19 mouse cellular contexts compared by ENCODE assay signal in the genomic region with DNA sequence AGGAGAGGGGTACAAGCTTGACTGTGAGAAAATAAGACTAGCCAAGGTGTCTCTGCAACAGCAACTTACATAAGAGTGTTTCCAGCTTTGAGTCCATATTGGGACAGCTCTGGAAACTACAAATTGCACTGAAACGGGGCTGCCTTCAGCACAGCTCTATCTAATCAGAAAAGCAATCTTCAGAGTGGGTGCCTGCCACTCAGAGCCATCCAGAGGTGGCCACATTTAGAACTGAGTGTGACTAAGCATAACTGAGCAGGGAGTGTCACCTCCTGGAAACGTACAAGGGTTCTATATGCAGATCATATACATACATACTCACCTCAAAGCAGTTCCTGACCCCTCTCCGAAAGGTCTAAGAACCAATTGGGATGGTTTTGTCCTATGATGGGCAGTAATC.
DNase-seq lines count a peak whose midpoint lies in the region; ATAC-seq and TF ChIP-seq lines count a peak whose summit lies in the region.
"Had no signal": no experiment of that assay in that cellular context is flagged by ENCODE, and none has a peak within 500 bp of the region (broad histone marks: within the 10 kb centered on the region; RNA-seq: fewer than 3 reads in every experiment).

No protein-coding gene starts in this region.

- TF ChIP-seq POLR2A in MEL (IDR thresholded peaks at IDR 0.05; ENCODE audit: control insufficient read depth in 1 of 2, insufficient read depth in 1 of 2, low read depth in 1 of 2, low read length in 2 of 2, poor library complexity in 1 of 2): no peak

- DNase-seq in heart, adult 9 months (ENCODE audit: low spot score in 2 of 2): no peak
- peak; percentile 38 for DNase-seq in MEL (ENCODE audit: low read depth, low spot score)
- peak; percentile 48 for DNase-seq in c-Kit-positive CD71-positive TER-119-positive erythroid progenitor cells, embryonic 14.5 days (ENCODE audit: low spot score)
- peak; percentile 22 to 41 (median 26) for DNase-seq in liver, embryonic 14.5 days (ENCODE audit: low read depth in 3 of 3, low spot score in 3 of 3)
- no peak for DNase-seq in cerebellum, adult 9-10 months
- no peak for DNase-seq in limb, embryonic 10.5 days (ENCODE audit: low spot score)
- DNase-seq: adrenal gland, postnatal 10 days; cerebellum, postnatal 36 days; kidney, adult 2 months; kidney, postnatal 36 days; lung, embryonic 14.5 days; right cerebral cortex, adult 18-20 months; spleen, adult 18-20 months; thymus, postnatal 36 days had no signal

- H3K27me3 ChIP-seq in heart, embryonic 16.5 days (ENCODE audit: control insufficient read depth, insufficient read depth, low read length): no peaks in the 10 kb centered on the region
- no peaks in the 10 kb centered on the region for H3K27me3 ChIP-seq in MEL (ENCODE audit: control insufficient read depth in 1 of 2, insufficient read depth in 2 of 2, low read length in 2 of 2)
- no peaks in the 10 kb centered on the region for H3K27me3 ChIP-seq in liver, embryonic 14.5 days (ENCODE audit: control insufficient read depth, insufficient read depth, low read length)
- no peaks in the 10 kb centered on the region for H3K27me3 ChIP-seq in limb, embryonic 10.5 days (ENCODE audit: low read depth, poor library complexity, severe bottlenecking)
- H3K27me3 ChIP-seq: embryonic facial prominence, embryonic 13.5 days; forebrain, embryonic 12.5 days; hindbrain, embryonic 15.5 days; midbrain, embryonic 15.5 days had no signal

- no peaks in the 10 kb centered on the region for H3K79me2 ChIP-seq in MEL (ENCODE audit: control insufficient read depth, insufficient read depth, low read length, poor library complexity)

- H3K27ac ChIP-seq in heart, embryonic 16.5 days (ENCODE audit: low read length): peak overlapping the region; percentile 42; the same call in 1 of the 2 replicates
- no peak overlapping the region for H3K27ac ChIP-seq in MEL (ENCODE audit: control insufficient read depth, low read depth, low read length)
- H3K27ac ChIP-seq in liver, embryonic 14.5 days: no peak overlapping the region
- H3K27ac ChIP-seq in limb, embryonic 10.5 days: no peak overlapping the region
- H3K27ac ChIP-seq: embryonic facial prominence, embryonic 13.5 days; forebrain, embryonic 12.5 days; hindbrain, embryonic 15.5 days; midbrain, embryonic 15.5 days had no signal

- H3K4me1 ChIP-seq in heart, embryonic 16.5 days (ENCODE audit: control insufficient read depth, insufficient read depth, low read length): peaks cover 39% of the 10 kb centered on the region
- peaks cover 11 to 12% of the 10 kb centered on the region in 2 experiments for H3K4me1 ChIP-seq in MEL (ENCODE audit: control insufficient read depth in 1 of 2, insufficient read depth in 2 of 2, low read length in 2 of 2)
- peaks cover 11 to 25% of the 10 kb centered on the region in 2 experiments for H3K4me1 ChIP-seq in liver, embryonic 14.5 days (replicated peaks; ENCODE audit: control insufficient read depth in 2 of 2, insufficient read depth in 2 of 2, low read length in 1 of 2)
- H3K4me1 ChIP-seq in limb, embryonic 10.5 days: peaks cover 4% of the 10 kb centered on the region

- peaks cover 23% of the 10 kb centered on the region for H3K36me3 ChIP-seq in heart, embryonic 16.5 days (ENCODE audit: control insufficient read depth, insufficient read depth)
- peaks cover 0 to 13% of the 10 kb centered on the region in 2 experiments; a peak in 2 of 4 replicates for H3K36me3 ChIP-seq in MEL (ENCODE audit: control insufficient read depth in 1 of 2, insufficient read depth in 2 of 2, low read length in 2 of 2)
- H3K36me3 ChIP-seq in liver, embryonic 14.5 days (replicated peaks; ENCODE audit: control insufficient read depth, insufficient read depth, low read depth): no peaks in the 10 kb centered on the region
- H3K36me3 ChIP-seq in limb, embryonic 10.5 days: no peaks in the 10 kb centered on the region
- H3K36me3 ChIP-seq: embryonic facial prominence, embryonic 13.5 days; forebrain, embryonic 12.5 days had no signal

- H3K9ac ChIP-seq in heart, embryonic 16.5 days (ENCODE audit: low read length): no peak overlapping the region
- no peak overlapping the region for H3K9ac ChIP-seq in MEL (ENCODE audit: control insufficient read depth, low read depth, low read length, poor library complexity, severe bottlenecking)
- no peak overlapping the region for H3K9ac ChIP-seq in liver, embryonic 14.5 days (replicated peaks)
- H3K9ac ChIP-seq: embryonic facial prominence, embryonic 13.5 days; forebrain, embryonic 12.5 days; hindbrain, embryonic 15.5 days; lung, embryonic 14.5 days; midbrain, embryonic 15.5 days had no signal

- peak in 1 of 2 experiments; percentile 14; a peak in 1 of 4 replicates for TF ChIP-seq EP300 in MEL (IDR thresholded peaks at IDR 0.05; ENCODE audit: low read depth in 1 of 2, low read length in 2 of 2)
- TF ChIP-seq EP300 in liver, embryonic 14.5 days (IDR thresholded peaks at IDR 0.05; ENCODE audit: low read depth): no peak

- TF ChIP-seq RAD21 in MEL (IDR thresholded peaks at IDR 0.05; ENCODE audit: low read depth, low read length): no peak

- ATAC-seq in heart, embryonic 16.5 days (replicated peaks; ENCODE audit: extremely low read depth, insufficient read depth, low FRiP score): no peak
- ATAC-seq in liver, embryonic 14.5 days (ENCODE audit: insufficient read depth): peak; percentile 83
- ATAC-seq: midbrain, embryonic 15.5 days had no signal

- TF ChIP-seq CTCF in MEL (IDR thresholded peaks at IDR 0.05 in 2 of 3, conservative IDR thresholded peaks at IDR 0.05 in 1 of 3; ENCODE audit: control insufficient read depth in 1 of 3, insufficient read depth in 1 of 3, low read depth in 2 of 3, low read length in 3 of 3, poor library complexity in 1 of 3, severe bottlenecking in 1 of 3): no peak
- TF ChIP-seq CTCF in liver, embryonic 14.5 days (IDR thresholded peaks at IDR 0.05; ENCODE audit: low read depth): no peak

- 54% methylated on average over 3 of the region's 3 CpGs for WGBS in heart, embryonic 16.5 days
- WGBS in liver, embryonic 14.5 days (ENCODE audit: insufficient replicate concordance): 18% methylated on average over 3 of the region's 3 CpGs
- 85% methylated on average over 3 of the region's 3 CpGs for WGBS in limb, embryonic 10.5 days

- no peaks in the 10 kb centered on the region; the same call in 1 of the 2 replicates for H3K9me3 ChIP-seq in heart, embryonic 16.5 days (replicated peaks; ENCODE audit: control insufficient read depth, low read length)
- no peaks in the 10 kb centered on the region for H3K9me3 ChIP-seq in MEL (replicated peaks; ENCODE audit: insufficient read depth, low read length)
- no peaks in the 10 kb centered on the region for H3K9me3 ChIP-seq in liver, embryonic 14.5 days (ENCODE audit: control insufficient read depth, low read length)
- no peaks in the 10 kb centered on the region for H3K9me3 ChIP-seq in limb, embryonic 10.5 days (replicated peaks)
- H3K9me3 ChIP-seq: embryonic facial prominence, embryonic 13.5 days; forebrain, embryonic 12.5 days; hindbrain, embryonic 15.5 days; midbrain, embryonic 15.5 days had no signal

- no peak overlapping the region for H3K4me2 ChIP-seq in heart, embryonic 16.5 days (ENCODE audit: low read depth, low read length)
- H3K4me2 ChIP-seq in liver, embryonic 14.5 days (ENCODE audit: low read depth): peak overlapping the region; percentile 37
- H3K4me2 ChIP-seq: embryonic facial prominence, embryonic 13.5 days; forebrain, embryonic 12.5 days; hindbrain, embryonic 15.5 days; lung, embryonic 14.5 days; midbrain, embryonic 15.5 days had no signal

- H3K4me3 ChIP-seq in heart, embryonic 16.5 days (ENCODE audit: low read length): no peak overlapping the region
- H3K4me3 ChIP-seq in MEL (ENCODE audit: control insufficient read depth in 1 of 2, insufficient read depth in 1 of 2, low read depth in 2 of 2, low read length in 2 of 2): no peak overlapping the region
- no peak overlapping the region for H3K4me3 ChIP-seq in liver, embryonic 14.5 days (ENCODE audit: insufficient read depth in 1 of 2, low read depth in 2 of 2, low read length in 2 of 2)
- H3K4me3 ChIP-seq in limb, embryonic 10.5 days: no peak overlapping the region
- H3K4me3 ChIP-seq: embryonic facial prominence, embryonic 13.5 days; forebrain, embryonic 12.5 days; hindbrain, embryonic 15.5 days; midbrain, embryonic 15.5 days had no signal

TF ChIP-seq in MEL, 35 proteins besides CTCF, POLR2A, EP300 and RAD21:
- TF ChIP-seq ZC3H11A (IDR thresholded peaks at IDR 0.05; ENCODE audit: low read depth, low read length) (no peak), GATA1 (IDR thresholded peaks at IDR 0.05; ENCODE audit: low read depth, low read length) (peak; percentile 56)

Comparison
In these comparisons a context has a peak if more than half of its experiments do, and no peak if none do; other contexts are left out.
1. DNase-seq: peak in MEL (single experiment), c-Kit-positive CD71-positive TER-119-positive erythroid progenitor cells, embryonic 14.5 days (single experiment) and liver, embryonic 14.5 days (3 of 3); none in heart, adult 9 months (0 of 2), cerebellum, adult 9-10 months (single experiment) and limb, embryonic 10.5 days (single experiment).